In the genomic region with DNA sequence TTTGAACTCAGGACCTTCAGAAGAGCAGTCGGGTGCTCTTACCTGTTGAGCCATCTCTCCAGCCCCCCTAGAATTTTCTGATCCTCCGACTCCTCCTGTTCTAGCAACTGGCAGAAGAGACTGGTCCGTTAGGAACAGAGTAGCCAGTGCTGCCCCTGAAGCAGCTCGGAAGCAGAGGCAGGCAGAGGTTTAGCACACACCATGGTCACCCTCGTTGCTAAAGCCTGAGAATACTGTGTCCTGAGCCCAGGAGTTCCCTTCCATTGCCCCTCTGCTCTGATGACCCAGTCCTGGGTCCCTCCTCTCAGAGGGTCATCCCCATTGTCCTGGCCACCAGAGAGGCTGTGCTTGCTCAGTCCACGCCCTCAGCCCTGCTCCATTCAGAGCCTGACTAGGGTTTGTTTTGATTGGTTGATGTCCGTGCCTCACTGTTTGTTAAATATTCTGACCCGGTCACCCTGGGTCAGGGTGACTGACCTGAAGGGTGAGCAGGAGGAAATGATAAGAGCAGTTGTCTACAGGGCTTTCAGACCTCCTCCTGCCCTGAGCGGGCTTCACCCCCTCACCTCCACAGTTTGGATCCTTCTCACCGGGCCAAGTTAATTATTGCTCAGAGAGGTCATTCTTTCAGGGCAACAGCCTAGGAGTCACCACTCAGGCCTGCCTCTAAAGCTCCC, we compare ENCODE assay signal across 14 mouse cellular contexts. TPM values are rescaled to one million over a fixed set of nuclear protein-coding genes. Genes with fewer than 3 reads are reported as not detected.
A peak's percentile ranks its signal among the peaks of the same experiment; 100 is the strongest.
DNase-seq lines count a peak whose midpoint lies in the region; ATAC-seq and TF ChIP-seq lines count a peak whose summit lies in the region.
"Had no signal": no experiment of that assay in that cellular context is flagged by ENCODE, and none has a peak within 500 bp of the region (broad histone marks: within the 10 kb centered on the region; RNA-seq: fewer than 3 reads in every experiment).

No protein-coding gene starts in this region.

- TF ChIP-seq CTCF in intestine, postnatal 0 days (IDR thresholded peaks at IDR 0.05; ENCODE audit: low read depth), result no peak
- TF ChIP-seq CTCF in liver, postnatal 0 days (IDR thresholded peaks at IDR 0.05; ENCODE audit: low read depth), result no peak

- peak overlapping the region; percentile 35 for H3K4me2 ChIP-seq in intestine, postnatal 0 days (replicated peaks; ENCODE audit: low read depth)
- peak overlapping the region; percentile 42; the same call in 1 of the 2 replicates for H3K4me2 ChIP-seq in liver, postnatal 0 days (ENCODE audit: low read depth, low read length)
- H3K4me2 ChIP-seq: embryonic facial prominence, embryonic 13.5 days; forebrain, embryonic 13.5 days; heart, embryonic 11.5 days had no signal

- DNase-seq in embryo, embryonic 10.5 days (ENCODE audit: low spot score), result peak; percentile 51
- DNase-seq in kidney, postnatal 14 days, result peak; percentile 72
- DNase-seq in liver, postnatal 0 days, result peak; percentile 72
- DNase-seq in right cerebral cortex, postnatal 4 days, result no peak
- DNase-seq in heart, adult 9 months (ENCODE audit: low spot score in 2 of 2), result no peak
- no peak for DNase-seq in thymus, postnatal 25 days
- DNase-seq: cerebellum, adult 9-10 months; lung, adult 18-20 months had no signal

- no peak overlapping the region for H3K9ac ChIP-seq in intestine, postnatal 0 days (ENCODE audit: low read depth, low read length)
- H3K9ac ChIP-seq in liver, postnatal 0 days (replicated peaks), result 0 out of 2 replicates have a peak overlapping the region, but pooled peaks have one; percentile 1
- H3K9ac ChIP-seq: embryonic facial prominence, embryonic 13.5 days; forebrain, embryonic 13.5 days had no signal

- no peaks in the 10 kb centered on the region for H3K27me3 ChIP-seq in intestine, postnatal 0 days (replicated peaks; ENCODE audit: control insufficient read depth, insufficient read depth, low read length)
- no peaks in the 10 kb centered on the region for H3K27me3 ChIP-seq in liver, postnatal 0 days (ENCODE audit: insufficient read depth, low read length)

- peak; percentile 86 for TF ChIP-seq EP300 in liver, postnatal 0 days (IDR thresholded peaks at IDR 0.05; ENCODE audit: low read depth)

- no peak overlapping the region for H3K27ac ChIP-seq in intestine, postnatal 0 days (ENCODE audit: low read depth, low read length)
- H3K27ac ChIP-seq in liver, postnatal 0 days (ENCODE audit: low read depth), result peak overlapping the region; percentile 92
- H3K27ac ChIP-seq: embryonic facial prominence, embryonic 13.5 days; forebrain, embryonic 13.5 days had no signal

- no peaks in the 10 kb centered on the region for H3K4me1 ChIP-seq in intestine, postnatal 0 days (replicated peaks; ENCODE audit: control insufficient read depth, insufficient read depth, low read length)
- H3K4me1 ChIP-seq in liver, postnatal 0 days (ENCODE audit: insufficient read depth), result peaks cover 25% of the 10 kb centered on the region
- H3K4me1 ChIP-seq: embryonic facial prominence, embryonic 13.5 days; forebrain, embryonic 13.5 days had no signal

- H3K9me3 ChIP-seq in intestine, postnatal 0 days (ENCODE audit: control insufficient read depth), result no peaks in the 10 kb centered on the region
- H3K9me3 ChIP-seq in liver, postnatal 0 days (ENCODE audit: low read length), result no peaks in the 10 kb centered on the region
- H3K9me3 ChIP-seq: embryonic facial prominence, embryonic 13.5 days; forebrain, embryonic 13.5 days had no signal

- 29% methylated on average over 10 of the region's 10 CpGs for WGBS in intestine, postnatal 0 days
- WGBS in liver, postnatal 0 days (ENCODE audit: insufficient replicate concordance), result 49% methylated on average over 10 of the region's 10 CpGs

- ATAC-seq in intestine, postnatal 0 days, result peak; percentile 32
- peak; percentile 90 for ATAC-seq in liver, postnatal 0 days
- ATAC-seq: activated CD4-positive, CD25-positive, alpha-beta regulatory T cell, adult 4 months; forebrain, embryonic 13.5 days had no signal

- no peak overlapping the region for H3K4me3 ChIP-seq in intestine, postnatal 0 days (ENCODE audit: low read depth, low read length)
- no peak overlapping the region for H3K4me3 ChIP-seq in liver, postnatal 0 days (ENCODE audit: low read depth, low read length)
- H3K4me3 ChIP-seq: embryonic facial prominence, embryonic 13.5 days; forebrain, embryonic 13.5 days had no signal

- no peaks in the 10 kb centered on the region for H3K36me3 ChIP-seq in intestine, postnatal 0 days (ENCODE audit: control insufficient read depth, insufficient read depth)
- H3K36me3 ChIP-seq in liver, postnatal 0 days (replicated peaks; ENCODE audit: insufficient read depth, low read length), result no peaks in the 10 kb centered on the region
- H3K36me3 ChIP-seq: embryonic facial prominence, embryonic 13.5 days had no signal

RNA-seq across cellular contexts. Expression of a gene that starts 4.0 kb away (rescaled TPM):
- 25.6 and 34.8 TPM in 2 replicates for polyA plus RNA-seq in intestine, postnatal 0 days (2015; fragmentation: Nextera tagmentation; extraction: Ambion mirVana)
- 32.7 and 44.1 TPM in 2 replicates for polyA plus RNA-seq in liver, postnatal 0 days (2015; fragmentation: Nextera tagmentation; extraction: Ambion mirVana)
- polyA plus RNA-seq: activated CD4-positive, CD25-positive, alpha-beta regulatory T cell, adult 4 months; brain, embryonic 14.5 days; embryonic facial prominence, embryonic 13.5 days; forebrain, embryonic 13.5 days had no signal

RNA-seq across cellular contexts. Expression of a gene that starts 11.4 kb away (rescaled TPM):
- 125 and 138 TPM in 2 replicates for polyA plus RNA-seq in intestine, postnatal 0 days (2015; fragmentation: Nextera tagmentation; extraction: Ambion mirVana)
- 118 and 129 TPM in 2 replicates for polyA plus RNA-seq in liver, postnatal 0 days (2015; fragmentation: Nextera tagmentation; extraction: Ambion mirVana)

RNA-seq across cellular contexts. Expression of a gene that starts 17.4 kb away (rescaled TPM):
- 7.1 and 7.2 TPM in 2 replicates for polyA plus RNA-seq in intestine, postnatal 0 days (2015; fragmentation: Nextera tagmentation; extraction: Ambion mirVana)
- 4.5 and 5.3 TPM in 2 replicates for polyA plus RNA-seq in liver, postnatal 0 days (2015; fragmentation: Nextera tagmentation; extraction: Ambion mirVana)

RNA-seq across cellular contexts. Expression of a gene that starts 27.0 kb away (rescaled TPM):
- polyA plus RNA-seq in intestine, postnatal 0 days (2015; fragmentation: Nextera tagmentation; extraction: Ambion mirVana), result 16.1 and 18.4 TPM in 2 replicates
- 10.2 and 10.9 TPM in 2 replicates for polyA plus RNA-seq in liver, postnatal 0 days (2015; fragmentation: Nextera tagmentation; extraction: Ambion mirVana)

RNA-seq across cellular contexts. Expression of a gene that starts 38.4 kb away (rescaled TPM):
- polyA plus RNA-seq in intestine, postnatal 0 days (2015; fragmentation: Nextera tagmentation; extraction: Ambion mirVana), result 50.6 and 53.2 TPM in 2 replicates
- polyA plus RNA-seq in liver, postnatal 0 days (2015; fragmentation: Nextera tagmentation; extraction: Ambion mirVana), result 5.5 and 5.9 TPM in 2 replicates
- polyA plus RNA-seq: activated CD4-positive, CD25-positive, alpha-beta regulatory T cell, adult 4 months had no signal

Comparison
In these comparisons a context has a peak if more than half of its experiments do, and no peak if none do; other contexts are left out.
1. DNase-seq: peak in embryo, embryonic 10.5 days (single experiment), kidney, postnatal 14 days (single experiment) and liver, postnatal 0 days (single experiment); none in right cerebral cortex, postnatal 4 days (single experiment), heart, adult 9 months (0 of 2) and thymus, postnatal 25 days (single experiment).